Mouse (Mus musculus) heart, postnatal 0 days (tissue): ENCODE data around the gene Maml3. TPM values are rescaled to one million over a fixed set of nuclear protein-coding genes. Genes with fewer than 3 reads are reported as not detected.

Source experiments
- ATAC-seq: fragments of 200-750 bp; cut with Nextera tagmentation; 2 replicates; pipeline ENCODE4 v1.8.0; 2017; ENCODE audit warnings: low read depth, moderate number of reproducible peaks, moderate library complexity; ENCODE audit not compliant: insufficient read depth
- DNase-seq: peaks from one replicate; pipeline ENCODE4 v3.0.0-alpha.2; 2016; ENCODE audit warnings: low spot score
- H3K27ac ChIP-seq: fragments of 300-500 bp; sonication (generic); 2 replicates; pipeline ENCODE4 v1.5.1; 2014; ENCODE audit warnings: low read depth, mild to moderate bottlenecking
- H3K27me3 ChIP-seq: fragments of 300-500 bp; sonication (generic); 2 replicates; pipeline ENCODE4 v1.6.1; 2014; ENCODE audit warnings: low read length, mixed read lengths; ENCODE audit not compliant: control insufficient read depth, insufficient read depth
- H3K36me3 ChIP-seq: fragments of 300-500 bp; sonication (generic); replicated peaks from 2 replicates; pipeline ENCODE4 v1.6.1; 2014; ENCODE audit warnings: low read length, mixed read lengths; ENCODE audit not compliant: control insufficient read depth, insufficient read depth
- H3K4me1 ChIP-seq: fragments of 300-500 bp; sonication (generic); 2 replicates; pipeline ENCODE4 v1.6.1; 2014; ENCODE audit warnings: antibody characterized with exemption; ENCODE audit not compliant: control insufficient read depth, insufficient read depth
- H3K4me2 ChIP-seq: fragments of 300-500 bp; sonication (generic); 2 replicates; pipeline ENCODE4 v1.6.1; 2014; ENCODE audit warnings: low read depth, mild to moderate bottlenecking, low read length, moderate library complexity
- H3K4me3 ChIP-seq: fragments of 300-500 bp; sonication (generic); 2 replicates; pipeline ENCODE4 v1.5.1; 2014; ENCODE audit warnings: low read depth, low read length
- H3K9ac ChIP-seq: fragments of 300-500 bp; sonication (generic); replicated peaks from 2 replicates; pipeline ENCODE4 v1.6.1; 2014; ENCODE audit warnings: low read depth, low read length, mixed read lengths
- H3K9me3 ChIP-seq: fragments of 300-500 bp; sonication (generic); replicated peaks from 2 replicates; pipeline ENCODE4 v1.6.1; 2016; ENCODE audit warnings: low read length; ENCODE audit not compliant: control insufficient read depth
- CTCF ChIP-seq: IDR thresholded peaks from 2 replicates; pipeline ENCODE4 v1.5.1; 2016; ENCODE audit warnings: antibody characterized with exemption, control low read depth, low read depth
- EP300 ChIP-seq: IDR thresholded peaks from 2 replicates; pipeline ENCODE4 v1.6.1; 2016; ENCODE audit warnings: antibody characterized with exemption, low read depth
- WGBS: fragments of 180-500 bp; shearing (Covaris S2); extraction: QIAGEN DNeasy Blood & Tissue Kit; methylation state at CpG from one replicate; pipeline ENCODE4 v1.1.7; 2014; 5-methylcytosine and 5-hydroxymethylcytosine counted together
- polyA plus RNA-seq: library from polyadenylated mRNA; unstranded; fragments of >200 nt; fragmentation: Nextera tagmentation; extraction: Ambion mirVana; gene quantifications from 2 replicates; pipeline ENCODE4 v1.2.1, GENCODE M21; 2015
- total RNA-seq: library from RNA; depleted of rRNA; stranded (reverse); fragments of >200 nt; gene quantifications from 2 replicates; pipeline ENCODE4 v1.2.3, GENCODE M21; 2014; ENCODE audit warnings: low replicate concordance

Gene Maml3
- total and polyA plus RNA-seq, 2 experiments from 2014 or later, result 1.6 to 6.2 TPM

- DNase-seq (no peak), ATAC-seq (peak; percentile 9; the same call in 1 of the 2 replicates)
- no peak overlapping the region for H3K9ac ChIP-seq
- no peak for TF ChIP-seq CTCF
- no peak for TF ChIP-seq EP300
- no peaks in the 10 kb centered on the region for H3K36me3 ChIP-seq
- no peaks in the 10 kb centered on the region for H3K9me3 ChIP-seq
- WGBS, result 36% methylated on average over 1 of the region's 1 CpGs
- peak overlapping the region; percentile 79 for H3K4me2 ChIP-seq
- peaks cover 36% of the 10 kb centered on the region for H3K4me1 ChIP-seq
- peak overlapping the region; percentile 98 for H3K27ac ChIP-seq
- peak overlapping the region; percentile 41 for H3K4me3 ChIP-seq
- H3K27me3 ChIP-seq, result no peaks in the 10 kb centered on the region
Observed at GRCm38 (mm10) chr3:51708375-51708745, 396.5 kb downstream of the Maml3 start.

DNA sequence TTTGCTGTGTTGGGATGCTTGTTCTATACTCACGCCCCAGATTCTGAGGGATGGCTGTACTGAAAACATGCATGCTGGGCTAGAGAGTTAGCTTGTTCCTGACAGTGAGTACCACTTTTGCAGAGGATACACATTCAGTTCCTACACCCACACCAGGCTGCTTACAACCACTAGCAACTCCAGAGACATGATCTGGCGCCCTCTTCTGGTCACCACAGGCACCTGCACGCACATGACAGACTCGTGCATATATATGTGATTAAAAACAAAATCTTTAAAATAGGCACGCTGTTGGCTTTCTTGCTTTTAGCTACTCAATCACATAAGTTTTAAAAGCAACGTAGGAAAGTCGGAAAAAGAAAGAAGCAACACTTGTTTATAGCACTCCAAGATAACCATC is 399.7 kb downstream of the Maml3 start:
- Histone ChIP-seq H3K9me3 (no peaks in the 10 kb centered on the region), H3K4me3 (no peak overlapping the region), H3K27ac (no peak overlapping the region), H3K4me1 (peaks cover 25% of the 10 kb centered on the region), H3K4me2 (no peak overlapping the region), H3K9ac (no peak overlapping the region), H3K36me3 (no peaks in the 10 kb centered on the region), H3K27me3 (no peaks in the 10 kb centered on the region)
- ATAC-seq, result no peak
- no peak for DNase-seq
- WGBS, result 91% methylated on average over 7 of the region's 7 CpGs
- TF ChIP-seq EP300 (no peak), CTCF (peak; percentile 46)

DNA sequence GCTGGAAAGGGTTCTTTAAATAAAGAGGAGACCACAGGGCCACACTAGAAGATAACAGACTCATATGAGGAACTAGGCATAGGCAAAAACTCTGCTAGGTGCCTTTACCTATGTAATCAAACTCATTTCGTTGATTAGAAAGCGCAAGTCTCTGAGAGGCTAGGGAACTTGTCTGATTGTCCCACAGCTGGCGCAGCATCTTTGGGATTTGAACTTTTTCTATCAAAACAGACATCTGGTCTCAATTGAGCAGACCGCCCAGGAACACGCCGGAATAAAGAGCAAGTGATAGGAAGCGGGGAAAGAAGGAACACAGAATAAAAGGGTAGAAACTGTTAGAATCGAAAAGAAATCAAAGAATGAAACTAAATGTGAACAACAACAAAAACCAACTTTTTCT is 401.4 kb downstream of the Maml3 start:
- DNase-seq, result no peak
- Histone ChIP-seq H3K27ac (no peak overlapping the region), H3K4me3 (no peak overlapping the region), H3K36me3 (no peaks in the 10 kb centered on the region), H3K9me3 (no peaks in the 10 kb centered on the region), H3K27me3 (no peaks in the 10 kb centered on the region), H3K4me1 (peaks cover 21% of the 10 kb centered on the region), H3K9ac (no peak overlapping the region), H3K4me2 (no peak overlapping the region)
- no peak for ATAC-seq
- TF ChIP-seq CTCF, result no peak
- WGBS, result 90% methylated on average over 8 of the region's 8 CpGs

DNA sequence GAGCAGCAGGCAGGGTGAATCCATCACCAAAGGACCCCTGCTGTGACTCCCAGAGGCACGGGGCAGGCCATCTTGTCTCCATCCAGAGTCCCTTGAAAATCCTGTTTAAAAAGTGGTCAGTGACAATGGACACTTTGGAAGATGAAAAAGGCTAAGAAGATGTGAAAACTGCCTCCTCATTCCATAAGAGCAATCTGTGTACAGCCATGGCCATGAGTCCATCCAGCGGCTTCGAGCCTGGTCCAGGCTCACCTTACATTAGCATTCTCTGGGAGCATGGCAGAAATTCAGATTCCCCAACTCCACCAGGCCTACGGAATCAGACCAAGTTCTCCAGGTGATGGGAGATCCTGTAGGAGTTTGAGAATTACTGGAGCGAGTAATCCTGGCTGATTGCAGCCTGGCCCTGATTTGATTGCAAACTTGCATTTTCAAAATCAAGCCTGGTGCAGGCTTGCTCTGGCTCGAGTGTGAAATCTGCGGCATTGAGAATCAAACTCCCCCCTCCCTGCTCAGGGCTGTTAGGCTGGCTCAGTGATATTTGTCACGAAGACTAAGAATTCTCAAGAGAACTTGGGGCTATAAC is 402.1 kb downstream of the Maml3 start:
- ATAC-seq (no peak), DNase-seq (no peak)
- peaks cover 14% of the 10 kb centered on the region for H3K4me1 ChIP-seq
- TF ChIP-seq CTCF (no peak), EP300 (no peak)
- no peaks in the 10 kb centered on the region for H3K27me3 ChIP-seq
- no peak overlapping the region for H3K4me2 ChIP-seq
- no peaks in the 10 kb centered on the region for H3K9me3 ChIP-seq
- WGBS, result 90% methylated on average over 8 of the region's 8 CpGs
- H3K27ac ChIP-seq, result no peak overlapping the region
- H3K9ac ChIP-seq, result no peak overlapping the region
- H3K36me3 ChIP-seq, result no peaks in the 10 kb centered on the region
- no peak overlapping the region for H3K4me3 ChIP-seq

DNA sequence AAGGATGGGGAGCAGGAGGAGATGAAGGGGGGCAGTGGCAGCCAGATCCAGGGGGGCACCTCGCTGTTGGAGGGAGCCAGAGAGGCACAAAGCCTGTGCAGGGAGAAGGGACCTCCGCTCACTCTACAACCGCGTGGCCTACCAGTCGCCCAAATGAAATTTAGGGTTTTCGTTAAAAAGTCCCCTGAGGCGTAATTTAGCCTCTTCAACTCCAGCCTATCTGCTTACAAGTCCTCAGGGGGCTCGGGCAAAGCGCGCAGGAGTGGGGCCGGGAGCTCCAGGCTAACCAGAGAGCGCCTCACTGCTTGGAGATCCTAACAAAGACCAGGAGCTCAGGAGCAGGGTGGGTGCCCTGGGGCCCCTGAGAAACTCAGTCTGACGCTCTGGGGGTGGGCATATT is 402.9 kb downstream of the Maml3 start:
- no peaks in the 10 kb centered on the region for H3K9me3 ChIP-seq
- peak overlapping the region; percentile 65 for H3K4me2 ChIP-seq
- H3K36me3 ChIP-seq, result no peaks in the 10 kb centered on the region
- H3K27me3 ChIP-seq, result no peaks in the 10 kb centered on the region
- no peak overlapping the region for H3K9ac ChIP-seq
- peak overlapping the region; percentile 74 for H3K27ac ChIP-seq
- ATAC-seq, result no peak; the same call in none of the 2 replicates
- H3K4me3 ChIP-seq, result peak overlapping the region; percentile 42; the same call in 1 of the 2 replicates
- TF ChIP-seq EP300 (no peak), CTCF (no peak)
- WGBS, result 27% methylated on average over 13 of the region's 13 CpGs
- no peak for DNase-seq
- H3K4me1 ChIP-seq, result peaks cover 12% of the 10 kb centered on the region

DNA sequence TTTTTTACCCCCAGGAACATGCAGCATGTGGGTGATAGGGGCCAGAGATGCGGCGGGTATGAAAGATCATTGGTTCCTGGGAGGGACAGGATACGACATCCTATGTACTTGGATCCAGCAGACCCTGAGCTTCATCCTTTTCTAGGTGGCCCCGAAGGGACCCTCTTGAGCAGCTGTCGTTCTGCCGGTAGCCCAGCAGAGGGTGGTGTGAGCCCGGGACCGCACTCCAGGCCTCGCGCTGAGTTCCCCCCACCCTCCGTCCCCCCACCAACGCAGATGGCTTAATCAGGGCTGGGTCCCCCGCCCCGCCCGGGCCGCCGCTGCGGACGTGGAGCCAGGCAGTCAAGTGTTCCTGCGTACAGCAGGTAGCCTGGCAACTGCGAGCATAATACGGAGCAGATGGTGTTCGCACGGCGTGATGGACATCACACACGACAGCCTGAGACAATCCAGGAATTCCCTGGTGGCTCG is 403.6 kb downstream of the Maml3 start:
- DNase-seq (peak; percentile 88), ATAC-seq (peak; percentile 95)
- no peaks in the 10 kb centered on the region for H3K9me3 ChIP-seq
- peak overlapping the region; percentile 74 for H3K27ac ChIP-seq
- peak overlapping the region; percentile 65 for H3K4me2 ChIP-seq
- peak overlapping the region; percentile 42 for H3K4me3 ChIP-seq
- no peaks in the 10 kb centered on the region for H3K36me3 ChIP-seq
- no peaks in the 10 kb centered on the region for H3K27me3 ChIP-seq
- H3K9ac ChIP-seq, result peak overlapping the region; percentile 14; the same call in 1 of the 2 replicates
- peaks cover 12% of the 10 kb centered on the region for H3K4me1 ChIP-seq
- TF ChIP-seq CTCF (peak; percentile 79), EP300 (no peak)
- WGBS, result under 1% methylated on average over 27 of the region's 27 CpGs
